Mouse (Mus musculus) naive thymus-derived CD4-positive, alpha-beta T cell, adult 2 months (primary cell): ENCODE data around the gene Ghdc.

Source experiments
- DNase-seq: peaks from one replicate; pipeline ENCODE4 v3.0.0-alpha.2; 2011; ENCODE audit warnings: low read depth

Ghdc gene

DNA sequence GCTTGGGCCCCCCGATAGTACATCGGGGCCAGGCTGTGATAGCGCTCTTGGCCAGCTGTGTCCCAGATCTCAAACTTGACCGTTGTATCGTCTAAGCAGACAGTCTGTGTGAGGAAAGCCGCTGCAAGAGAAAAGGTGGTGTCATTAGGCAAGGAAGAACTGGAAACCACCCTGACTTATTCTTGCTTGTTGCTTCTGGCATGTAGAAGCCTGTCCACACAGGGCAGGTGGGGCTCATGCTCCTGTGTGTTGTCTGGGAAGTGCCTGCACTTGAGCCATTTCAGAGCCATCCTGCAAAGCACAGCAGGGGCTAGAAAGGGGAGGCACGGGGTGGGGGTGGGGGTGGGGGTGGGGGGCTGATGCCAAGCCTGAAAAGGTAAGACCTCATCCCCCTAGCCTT, 52.3 kb downstream of the Ghdc start:
- DNase-seq, result no peak

GRCm38 (mm10) chr11:100716649-100717048, 54.1 kb downstream of the Ghdc start:
- no peak for DNase-seq
